Mouse (Mus musculus): ENCODE measurements around the gene Sphk1.

GRCm38 (mm10) chr11:116522886-116523698 is 7.6 kb upstream of the Sphk1 start:
- no peak for TF ChIP-seq CTCF (IDR thresholded peaks at IDR 0.05; ENCODE audit: borderline replicate concordance, extremely low read depth, insufficient read depth, insufficient read length)
- no peak for TF ChIP-seq POLR2A (IDR thresholded peaks at IDR 0.05; ENCODE audit: borderline replicate concordance, extremely low read depth, insufficient read depth, insufficient read length, poor library complexity, severe bottlenecking)

All from brain, embryonic 14.5 days (tissue).